Mouse (Mus musculus) layer of hippocampus, adult 18-20 months (tissue): ENCODE results near the gene Dnase1l3. TPM values are rescaled to one million over a fixed set of nuclear protein-coding genes. Genes with fewer than 3 reads are reported as not detected.
A peak's percentile ranks its signal among the peaks of the same experiment; 100 is the strongest.

Experiments used
- DNase-seq, 2 experiments: peaks; one replicate each; pipeline ENCODE4 v3.0.0; 2022; ENCODE audit warnings: low spot score in 2 of 2
- total RNA-seq, 2 experiments: library from RNA; stranded (reverse); gene quantifications; 2 replicates each; pipeline ENCODE4 v1.2.3; 2021

Gene Dnase1l3
- total RNA-seq, 2 experiments from 2014 or later, result 0.07 to 0.10 TPM

DNA sequence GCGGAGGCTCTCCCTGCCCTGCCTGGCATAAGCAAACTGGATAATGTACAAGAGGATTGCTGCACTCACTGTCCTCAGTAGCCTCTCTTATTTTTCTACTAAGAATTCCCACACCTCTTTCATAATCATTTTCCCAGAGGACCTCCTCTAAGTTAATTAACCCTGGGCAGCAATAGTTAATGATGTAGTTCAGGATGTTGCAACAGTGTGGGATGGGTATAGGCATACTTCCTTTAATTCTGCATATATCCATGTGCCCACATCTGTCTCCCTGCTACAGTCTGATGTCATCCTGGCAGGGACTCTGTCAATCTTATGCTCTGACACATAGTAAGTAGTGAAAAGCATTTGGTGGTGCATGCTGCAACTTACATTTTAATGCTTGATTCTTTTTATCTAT, 13.1 kb downstream of the Dnase1l3 start:
- DNase-seq, result no peak

GRCm38 (mm10) chr14:7978183-7978582, 16.2 kb downstream of the Dnase1l3 start:
- no peak for DNase-seq

DNA sequence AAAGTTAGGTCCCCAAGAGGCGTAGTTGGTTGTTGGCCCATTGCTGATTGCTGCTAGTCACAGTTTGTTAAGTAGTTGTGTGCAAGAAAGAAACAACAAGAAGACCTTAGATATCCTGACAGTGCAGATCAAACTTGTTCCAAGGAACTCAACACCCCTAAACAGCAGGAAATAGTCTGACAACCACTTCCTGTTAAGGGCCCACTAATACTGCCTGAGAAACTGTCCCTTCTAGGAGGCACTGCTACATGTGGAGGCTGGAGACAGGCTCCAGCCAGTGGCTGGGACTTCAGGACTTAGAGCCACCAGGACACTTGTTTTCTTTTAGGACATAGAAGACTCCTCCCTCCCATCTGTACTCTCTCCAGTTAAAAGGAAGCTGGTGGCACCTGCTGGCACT, 16.9 kb downstream of the Dnase1l3 start:
- DNase-seq, result no peak

DNA sequence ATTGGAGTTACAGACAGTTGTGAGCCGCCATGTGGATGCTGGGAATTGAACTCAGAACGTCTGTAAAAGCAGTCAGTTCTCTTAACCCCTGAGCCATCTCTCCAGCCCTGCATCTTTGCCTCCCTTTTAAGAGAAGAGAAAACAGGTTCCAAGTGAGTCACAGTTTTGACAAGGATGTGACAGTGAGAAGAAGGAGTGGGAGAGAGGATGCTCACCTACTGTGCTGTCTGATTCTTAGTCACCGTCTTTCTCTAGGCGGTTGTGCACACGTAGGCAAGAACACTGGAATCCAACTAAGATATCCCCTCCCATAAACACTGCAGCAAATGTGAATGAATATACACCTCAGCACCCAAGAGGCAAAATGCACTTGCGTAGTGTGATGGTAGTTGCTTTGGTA, 19.2 kb downstream of the Dnase1l3 start:
- DNase-seq, result no peak

GRCm38 (mm10) chr14:7974643-7975042, 19.7 kb downstream of the Dnase1l3 start:
- no peak for DNase-seq

DNA sequence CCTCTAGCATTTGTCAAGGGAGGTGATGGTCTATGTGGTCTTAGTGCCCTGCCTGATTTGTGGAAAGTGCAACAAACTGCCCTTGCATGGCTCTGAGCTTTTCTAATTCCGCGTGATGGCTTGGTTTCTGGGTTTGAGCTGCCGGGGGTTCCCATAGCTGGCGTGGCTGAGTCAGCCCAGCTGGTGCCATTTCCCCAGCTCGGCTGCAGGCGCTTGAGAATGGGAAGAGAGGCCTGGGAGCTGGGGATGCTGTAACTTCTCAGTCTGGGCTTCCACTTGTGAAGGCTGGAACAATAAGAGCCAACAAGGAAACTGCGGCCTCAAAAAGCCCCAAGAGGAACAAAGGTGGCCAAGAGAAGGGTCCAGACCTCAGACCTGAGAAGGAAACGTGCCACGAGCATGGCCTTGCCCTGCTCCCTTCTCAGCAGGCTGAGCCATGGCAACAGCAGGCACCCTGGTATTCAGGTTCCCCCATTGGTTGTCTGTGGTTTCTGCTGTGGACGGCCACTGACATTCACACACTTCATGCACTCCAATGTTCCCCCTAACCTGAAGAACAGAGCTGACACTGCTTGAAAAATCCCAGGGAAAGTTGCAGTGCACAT, 22.4 kb downstream of the Dnase1l3 start:
- DNase-seq, result peak; percentile 25 to 50

DNA sequence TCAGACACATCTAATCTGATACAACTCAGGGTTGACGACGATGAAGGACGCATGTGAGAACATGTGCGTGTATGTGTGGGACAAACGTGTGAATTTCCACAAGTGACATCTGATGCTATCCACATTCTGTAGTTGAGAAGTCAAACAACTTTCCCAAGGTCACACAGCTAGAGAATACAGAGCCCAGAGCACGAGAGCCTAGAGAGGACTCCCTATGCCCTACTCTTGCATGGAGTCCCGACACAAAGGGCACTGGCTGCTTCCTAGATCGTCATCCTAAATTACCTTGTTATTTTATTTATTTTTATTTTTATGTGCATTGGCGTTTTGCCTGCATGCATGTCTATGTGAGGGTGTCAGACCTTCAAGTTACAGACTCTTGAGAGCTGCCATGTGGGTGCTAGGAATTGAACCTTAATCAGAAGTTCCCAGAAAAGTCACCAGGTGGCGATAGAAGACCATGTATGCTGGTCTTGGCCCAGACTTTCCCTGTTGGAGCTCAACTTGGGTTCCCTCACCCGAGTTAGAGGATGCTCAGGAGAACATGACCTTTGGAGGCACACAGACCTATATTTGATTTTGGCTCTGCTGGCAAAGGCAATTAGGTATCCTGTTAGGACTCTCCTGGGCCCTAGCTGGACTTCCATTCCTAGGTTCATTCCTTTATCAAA, 30.0 kb downstream of the Dnase1l3 start:
- DNase-seq, result peak; percentile 53 to 91

GRCm38 (mm10) chr14:7963160-7963559, 31.2 kb downstream of the Dnase1l3 start:
- no peak for DNase-seq

GRCm38 (mm10) chr14:7962626-7963025, 31.7 kb downstream of the Dnase1l3 start:
- DNase-seq, result no peak

DNA sequence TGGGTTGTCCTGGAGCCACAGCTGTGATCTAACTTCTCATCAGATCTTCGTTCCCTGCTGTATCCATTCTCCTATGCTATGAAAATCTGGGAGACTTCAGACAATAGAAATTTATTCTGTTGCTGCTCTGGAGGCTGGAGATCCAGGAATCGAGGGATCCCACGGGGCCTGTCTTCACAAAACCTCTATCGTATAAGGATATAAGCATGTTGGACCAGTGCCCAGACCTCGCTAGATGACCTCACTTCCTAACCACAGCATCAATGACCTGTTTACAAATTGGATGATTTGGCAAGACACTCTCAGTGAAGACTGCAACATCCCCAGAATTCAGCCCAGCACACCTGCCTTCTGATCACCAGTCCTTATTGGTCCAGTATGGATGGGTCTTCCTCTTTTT, 32.7 kb downstream of the Dnase1l3 start:
- no peak for DNase-seq

DNA sequence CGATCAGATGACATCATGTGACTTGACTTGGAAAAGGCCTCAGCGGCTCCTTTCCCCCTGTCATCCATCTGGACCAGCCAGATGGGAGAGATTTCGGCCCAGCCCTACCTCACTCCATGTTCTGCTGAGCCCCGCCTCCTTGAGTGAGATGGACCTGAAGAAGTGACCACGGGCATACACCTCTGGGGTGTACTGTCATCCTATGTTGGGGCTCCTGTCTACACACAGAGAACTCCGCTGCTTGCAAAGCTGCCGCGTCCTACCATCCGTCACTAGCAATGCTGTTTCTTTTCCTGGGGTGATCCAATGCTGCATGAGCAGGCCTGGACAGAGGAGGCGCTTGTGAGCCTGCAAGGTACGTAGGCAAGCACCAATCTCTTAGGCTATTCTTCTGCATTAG, 33.8 kb downstream of the Dnase1l3 start:
- DNase-seq, result peak; percentile 42 to 75

DNA sequence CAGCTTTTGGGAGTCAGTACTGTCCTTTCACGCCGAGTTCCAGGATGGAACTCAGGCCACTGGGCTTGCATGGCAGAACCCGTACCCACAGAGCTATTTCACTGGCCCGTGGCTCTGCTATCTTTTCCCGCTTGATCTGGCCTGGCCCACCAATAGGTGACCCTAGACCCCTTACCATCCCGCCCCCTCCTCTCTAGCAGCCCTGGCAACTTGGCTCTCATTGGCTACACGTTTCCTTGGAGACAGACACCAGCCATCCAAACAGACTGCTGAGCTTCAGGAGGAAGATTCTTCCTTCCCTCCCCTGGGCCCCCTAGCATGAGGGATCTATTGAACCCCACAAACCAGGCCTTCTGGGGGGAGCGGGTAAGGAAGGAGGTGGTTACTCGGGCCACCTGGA, 37.3 kb downstream of the Dnase1l3 start, which contains the start of gene Gm45521:
Gm45521 (plus strand) TSS at position 240 of the 400 bp plus-strand sequence.
- no peak for DNase-seq

GRCm38 (mm10) chr14:7956427-7956826, 37.9 kb downstream of the Dnase1l3 start:
- DNase-seq, result no peak

DNA sequence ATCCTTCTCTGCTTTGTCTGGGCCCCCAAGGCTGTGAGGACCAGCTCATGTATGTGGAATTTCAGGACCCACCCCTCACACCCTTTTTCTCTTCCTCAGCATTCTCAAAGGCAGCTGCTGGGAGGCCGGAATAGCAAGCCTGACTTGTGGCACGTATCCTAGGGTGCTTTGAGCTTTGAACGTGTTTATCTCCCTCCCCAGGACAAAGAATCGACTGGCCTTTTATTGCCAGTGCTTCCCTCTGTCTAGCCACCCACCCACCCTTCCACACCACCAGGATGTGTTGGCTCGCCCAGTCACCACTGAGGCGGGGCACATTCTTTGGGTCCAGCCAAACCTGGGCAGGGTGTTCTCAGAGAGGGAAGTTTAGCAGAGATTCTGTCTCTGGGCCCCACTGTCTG, 40.3 kb downstream of the Dnase1l3 start:
- DNase-seq, result no peak

DNA sequence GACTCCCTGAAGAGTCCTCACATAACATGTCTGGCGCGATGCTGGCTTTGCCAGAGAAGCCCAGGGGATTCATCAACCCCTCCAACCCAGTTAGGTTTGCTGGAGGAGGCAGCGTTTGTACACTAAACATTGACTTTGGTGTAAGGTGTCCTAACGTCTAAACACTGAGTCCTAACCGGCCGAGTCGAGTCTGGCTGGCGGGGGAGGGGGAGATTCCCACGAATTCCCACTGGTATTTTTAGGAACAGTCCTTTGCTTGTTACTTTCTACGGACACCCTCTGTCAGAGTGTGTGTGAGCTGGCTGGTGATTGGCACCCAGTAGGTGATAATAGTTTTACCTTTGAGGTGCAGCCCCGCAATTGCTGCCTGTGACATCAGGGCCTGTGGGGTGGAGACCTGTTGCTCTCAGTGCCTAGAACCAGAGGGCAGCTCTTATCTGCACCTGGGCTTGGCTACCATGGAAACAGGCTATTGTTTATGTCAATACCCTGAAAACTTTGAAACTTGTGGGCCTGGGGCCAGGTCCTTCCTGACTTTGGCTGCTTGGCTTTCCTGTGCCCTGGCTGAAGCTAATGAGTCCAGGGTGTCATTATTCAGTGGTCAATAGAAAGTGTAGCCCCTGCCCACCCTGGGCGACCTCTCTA, 41.6 kb downstream of the Dnase1l3 start:
- no peak for DNase-seq

DNA sequence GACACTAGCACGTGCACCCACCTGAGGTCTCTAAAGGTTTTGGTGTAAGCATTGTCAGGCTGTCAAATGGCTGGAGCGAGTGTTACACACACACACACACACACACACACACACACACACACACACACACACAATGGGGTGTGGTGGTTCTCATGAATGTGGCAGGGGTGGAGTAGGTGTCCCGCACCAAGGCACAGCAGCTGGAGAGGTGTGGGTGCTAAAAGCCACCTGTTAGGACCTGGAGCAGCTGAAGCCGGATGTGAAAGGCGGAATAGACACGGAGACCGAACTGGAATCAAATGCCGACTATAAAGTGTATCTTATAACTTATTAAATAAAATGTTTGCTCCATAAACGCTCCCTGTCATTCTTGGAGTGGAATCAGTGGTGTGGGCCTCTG, 43.1 kb downstream of the Dnase1l3 start:
- DNase-seq, result no peak

DNA sequence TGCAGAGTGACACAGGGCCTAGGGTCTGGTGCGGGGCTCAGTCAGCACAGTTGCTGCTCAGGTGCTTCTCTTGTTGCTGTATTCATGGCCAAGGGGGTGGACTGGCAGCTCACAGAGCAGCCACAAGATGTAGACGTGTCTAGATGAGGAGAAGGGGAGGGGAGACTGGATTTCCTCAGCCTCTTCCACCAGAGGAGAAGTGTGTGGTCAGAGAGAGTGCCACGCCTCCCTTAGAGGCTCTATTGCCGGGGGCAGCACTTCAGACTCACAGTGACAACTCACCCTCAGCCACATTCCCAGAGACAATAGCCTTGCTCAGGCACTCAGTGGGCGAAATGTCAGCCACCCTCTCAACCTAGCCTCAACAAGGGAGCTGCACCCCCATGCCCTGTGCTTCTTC, 49.1 kb downstream of the Dnase1l3 start:
- DNase-seq, result no peak

- peak in 1 of 2 experiments; percentile 50 for DNase-seq
These were observed 49.9 kb downstream of the Dnase1l3 start for GRCm38 (mm10) chr14:7944349-7945039.

- no peak for DNase-seq
These were observed 50.6 kb downstream of the Dnase1l3 start for GRCm38 (mm10) chr14:7943801-7944135.

DNA sequence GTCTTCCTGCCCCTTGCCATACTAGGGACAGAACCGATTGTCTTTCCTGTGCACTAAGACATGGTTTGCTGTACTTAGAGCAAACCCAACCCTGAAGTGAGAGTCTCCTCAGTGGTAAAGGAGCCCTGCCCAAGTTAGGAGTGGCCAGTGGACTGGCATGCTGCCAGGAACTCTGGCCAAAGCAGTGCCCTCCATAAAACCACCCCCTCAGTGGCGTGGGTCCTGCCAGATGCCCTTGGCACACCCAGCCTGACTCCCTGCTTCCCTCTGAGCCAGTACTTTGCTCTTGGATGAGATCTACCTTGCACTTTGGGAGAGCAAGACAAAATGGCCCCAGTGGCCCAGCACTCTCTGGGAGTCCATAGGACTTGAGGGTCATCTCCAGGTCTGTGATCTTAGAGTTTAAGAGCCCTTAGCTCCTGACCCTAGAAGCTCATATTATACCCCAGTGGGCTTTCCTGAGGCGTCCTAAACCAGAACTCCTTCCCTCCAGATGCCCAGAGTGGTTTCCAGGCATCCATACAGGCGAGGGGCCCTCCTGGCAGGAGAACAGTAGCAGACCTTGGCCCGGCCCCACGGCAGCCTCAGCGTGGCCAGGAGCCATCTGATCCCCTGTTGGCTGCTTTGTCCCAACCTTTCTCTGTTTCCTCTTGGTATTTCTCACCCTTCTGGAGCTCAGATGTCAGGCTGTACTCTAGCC, 51.1 kb downstream of the Dnase1l3 start:
- DNase-seq, result no peak

- no peak for DNase-seq
These were observed 53.0 kb downstream of the Dnase1l3 start for GRCm38 (mm10) chr14:7941413-7941812.
